Mouse (Mus musculus): ENCODE measurements around the gene H2-M10.5. TPM values are rescaled to one million over a fixed set of nuclear protein-coding genes. Genes with fewer than 3 reads are reported as not detected.
"Not testable (repeated sequence)": the region's sequence is repeated elsewhere in the genome, so short reads cannot be mapped to it uniquely, and the experiment has no call there.

Gene H2-M10.5
- not detected in 2 replicates for polyA plus RNA-seq (2012; rRNA removed)

- H3K4me3 ChIP-seq (ENCODE audit: low read depth, low read length); H3K4me1 ChIP-seq (ENCODE audit: control insufficient read depth, insufficient read depth, insufficient read length, low read length); H3K27ac ChIP-seq (ENCODE audit: insufficient read depth, low read depth, low read length); H3K27me3 ChIP-seq (ENCODE audit: control insufficient read depth, insufficient read depth, low read length); H3K36me3 ChIP-seq (ENCODE audit: control insufficient read depth, insufficient read depth, low read length): not testable (repeated sequence)
- 96% methylated on average over 2 of the region's 2 CpGs for WGBS
Observed at GRCm38 (mm10) chr17:36772610-36773009, at the start of gene H2-M10.5. TSS of gene H2-M10.5 (plus strand) at chr17:36772910.

DNA sequence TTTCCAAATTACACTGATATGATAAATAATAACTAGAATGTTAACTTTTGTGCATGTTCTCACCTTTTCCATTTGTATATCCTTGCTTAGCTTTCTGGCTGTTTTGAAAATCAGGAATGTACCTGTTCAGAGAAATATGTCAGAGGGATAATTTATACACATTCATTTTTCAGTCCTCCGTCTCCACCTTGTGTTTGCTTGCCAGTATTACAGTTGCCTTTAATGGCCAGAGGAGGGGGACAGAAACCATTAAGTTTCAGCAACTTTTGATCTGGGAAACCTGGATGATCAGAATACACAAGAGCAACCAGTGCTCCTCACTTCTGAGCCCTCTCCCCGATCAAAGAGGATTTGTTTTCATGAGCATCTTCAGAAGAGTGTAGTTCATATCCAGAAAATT, 46.7 kb upstream of the H2-M10.5 start:
- TF ChIP-seq POLR2A (IDR thresholded peaks at IDR 0.05; ENCODE audit: low read depth, low read length): no peak
- TF ChIP-seq CTCF (IDR thresholded peaks at IDR 0.05; ENCODE audit: extremely low read depth, insufficient read length, insufficient replicate concordance, low read depth, low read length): no peak
- Histone ChIP-seq H3K4me1 (ENCODE audit: control insufficient read depth, insufficient read depth, insufficient read length, low read length) (no peaks in the 10 kb centered on the region), H3K36me3 (ENCODE audit: control insufficient read depth, insufficient read depth, low read length) (no peaks in the 10 kb centered on the region), H3K27ac (ENCODE audit: insufficient read depth, low read depth, low read length) (no peak overlapping the region), H3K27me3 (ENCODE audit: control insufficient read depth, insufficient read depth, low read length) (no peaks in the 10 kb centered on the region), H3K4me3 (ENCODE audit: low read depth, low read length) (no peak overlapping the region)
- 16% methylated on average over 2 of the region's 2 CpGs for WGBS

DNA sequence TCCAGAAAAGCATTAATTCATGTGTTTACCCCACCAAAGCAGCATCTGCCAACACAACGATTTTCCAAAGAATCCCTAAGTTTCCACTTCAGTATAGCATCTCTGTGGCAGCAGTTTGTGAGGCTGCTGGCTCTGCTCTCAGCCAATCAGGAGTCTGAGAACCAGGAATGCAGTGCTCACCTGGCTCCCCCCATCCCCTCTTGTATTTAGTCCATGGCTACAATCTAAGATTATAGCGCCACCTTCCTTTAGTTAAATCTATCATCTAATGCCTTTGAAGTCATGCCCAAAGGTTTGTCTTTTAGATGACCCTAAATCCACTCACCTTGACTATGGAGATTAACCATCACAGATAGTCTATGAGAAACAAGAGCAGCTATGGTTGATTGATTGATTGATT, 8.9 kb upstream of the H2-M10.5 start:
- no peaks in the 10 kb centered on the region for H3K36me3 ChIP-seq (ENCODE audit: control insufficient read depth, insufficient read depth, low read length)
- 45% methylated on average over 2 of the region's 2 CpGs for WGBS
- TF ChIP-seq POLR2A (IDR thresholded peaks at IDR 0.05; ENCODE audit: low read depth, low read length) (no peak), CTCF (IDR thresholded peaks at IDR 0.05; ENCODE audit: extremely low read depth, insufficient read length, insufficient replicate concordance, low read depth, low read length) (no peak)
- no peak overlapping the region for H3K27ac ChIP-seq (ENCODE audit: insufficient read depth, low read depth, low read length)
- no peak overlapping the region for H3K4me3 ChIP-seq (ENCODE audit: low read depth, low read length)
- H3K27me3 ChIP-seq (ENCODE audit: control insufficient read depth, insufficient read depth, low read length): no peaks in the 10 kb centered on the region
- peaks cover 6% of the 10 kb centered on the region; the same call in 1 of the 2 replicates for H3K4me1 ChIP-seq (ENCODE audit: control insufficient read depth, insufficient read depth, insufficient read length, low read length)

DNA sequence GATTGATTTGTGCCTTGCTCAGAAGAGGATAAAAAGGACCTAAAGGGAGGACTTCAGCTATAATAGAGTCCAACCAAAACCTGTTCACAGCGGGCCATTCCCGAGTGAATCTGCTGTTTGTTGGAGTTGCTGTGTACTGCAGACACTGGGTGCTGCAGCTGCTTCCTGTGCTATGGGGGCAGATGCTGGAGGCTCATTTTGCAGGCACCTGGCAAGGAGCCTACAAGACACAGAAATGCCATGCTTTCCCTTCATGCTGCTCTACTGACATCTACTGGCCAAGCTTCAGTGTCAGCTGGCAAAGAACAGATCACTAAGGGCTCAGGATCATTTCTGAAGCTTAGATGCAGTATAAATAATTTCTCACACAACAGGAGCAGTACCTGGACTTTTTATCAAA, 8.5 kb upstream of the H2-M10.5 start:
- H3K4me1 ChIP-seq (ENCODE audit: control insufficient read depth, insufficient read depth, insufficient read length, low read length); H3K27me3 ChIP-seq (ENCODE audit: control insufficient read depth, insufficient read depth, low read length); H3K4me3 ChIP-seq (ENCODE audit: low read depth, low read length); H3K36me3 ChIP-seq (ENCODE audit: control insufficient read depth, insufficient read depth, low read length); H3K27ac ChIP-seq (ENCODE audit: insufficient read depth, low read depth, low read length): not testable (repeated sequence)
- 23% methylated on average over 2 of the region's 2 CpGs for WGBS
- TF ChIP-seq CTCF (IDR thresholded peaks at IDR 0.05; ENCODE audit: extremely low read depth, insufficient read length, insufficient replicate concordance, low read depth, low read length): 0 out of 2 replicates have a peak, but pooled peaks have one; percentile 9

- not testable (repeated sequence) for H3K27ac ChIP-seq (ENCODE audit: insufficient read depth, low read depth, low read length); H3K4me3 ChIP-seq (ENCODE audit: low read depth, low read length); H3K4me1 ChIP-seq (ENCODE audit: control insufficient read depth, insufficient read depth, insufficient read length, low read length); H3K27me3 ChIP-seq (ENCODE audit: control insufficient read depth, insufficient read depth, low read length); H3K36me3 ChIP-seq (ENCODE audit: control insufficient read depth, insufficient read depth, low read length)
- WGBS: 38% methylated on average over 2 of the region's 2 CpGs
Observed at GRCm38 (mm10) chr17:36765403-36765802, 7.3 kb upstream of the H2-M10.5 start.

DNA sequence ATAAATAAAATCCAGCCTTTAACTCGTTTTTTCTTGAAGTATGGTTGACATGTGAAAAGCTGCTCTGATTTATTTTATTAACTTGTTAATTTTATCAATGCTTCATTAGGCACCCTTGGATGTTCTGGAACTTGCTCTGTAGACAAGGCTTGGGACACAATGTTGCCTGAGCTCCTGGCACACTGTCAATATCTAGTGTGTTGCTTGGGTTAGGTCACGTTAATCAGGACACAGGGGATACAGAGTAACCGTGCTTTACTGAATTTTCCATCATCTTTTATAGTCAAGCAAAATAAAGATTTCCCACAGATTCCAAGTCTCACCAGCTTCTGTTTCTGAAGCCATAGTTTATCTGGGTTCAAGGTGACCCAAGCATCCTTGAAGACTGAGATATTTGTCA, 8.8 kb downstream of the H2-M10.5 start:
- TF ChIP-seq POLR2A (IDR thresholded peaks at IDR 0.05; ENCODE audit: low read depth, low read length): no peak
- no peak for TF ChIP-seq CTCF (IDR thresholded peaks at IDR 0.05; ENCODE audit: extremely low read depth, insufficient read length, insufficient replicate concordance, low read depth, low read length)
- no peaks in the 10 kb centered on the region for H3K36me3 ChIP-seq (ENCODE audit: control insufficient read depth, insufficient read depth, low read length)
- no peaks in the 10 kb centered on the region for H3K27me3 ChIP-seq (ENCODE audit: control insufficient read depth, insufficient read depth, low read length)
- H3K4me1 ChIP-seq (ENCODE audit: control insufficient read depth, insufficient read depth, insufficient read length, low read length): no peaks in the 10 kb centered on the region
- no peak overlapping the region for H3K4me3 ChIP-seq (ENCODE audit: low read depth, low read length)
- no peak overlapping the region for H3K27ac ChIP-seq (ENCODE audit: insufficient read depth, low read depth, low read length)
- WGBS: 60% methylated on average over 3 of the region's 3 CpGs

DNA sequence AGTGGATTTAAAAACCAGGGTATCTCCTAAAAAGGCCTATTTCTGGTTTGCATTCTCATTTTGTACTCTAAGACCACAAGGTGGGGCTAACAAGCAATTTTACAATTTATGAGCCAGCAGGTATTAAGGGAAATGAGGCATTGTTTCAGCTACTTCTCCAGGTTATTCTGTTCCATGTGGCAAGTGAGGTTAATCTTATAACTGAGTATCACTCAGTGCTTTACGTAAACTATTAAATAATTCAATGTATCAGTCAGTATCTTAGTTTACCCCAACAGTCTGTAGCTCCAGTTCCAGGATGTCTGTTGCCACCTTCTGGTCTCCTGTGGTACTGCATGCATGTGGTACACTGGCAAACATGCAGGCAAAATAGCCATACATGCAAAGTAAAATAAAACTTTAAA, 13.8 kb downstream of the H2-M10.5 start:
- peak; percentile 28; the same call in 1 of the 2 replicates for TF ChIP-seq CTCF (IDR thresholded peaks at IDR 0.05; ENCODE audit: extremely low read depth, insufficient read length, insufficient replicate concordance, low read depth, low read length)
- WGBS: 41% methylated on average over 1 of the region's 1 CpGs
- not testable (repeated sequence) for H3K27me3 ChIP-seq (ENCODE audit: control insufficient read depth, insufficient read depth, low read length); H3K4me3 ChIP-seq (ENCODE audit: low read depth, low read length); H3K4me1 ChIP-seq (ENCODE audit: control insufficient read depth, insufficient read depth, insufficient read length, low read length); H3K36me3 ChIP-seq (ENCODE audit: control insufficient read depth, insufficient read depth, low read length); H3K27ac ChIP-seq (ENCODE audit: insufficient read depth, low read depth, low read length)

DNA sequence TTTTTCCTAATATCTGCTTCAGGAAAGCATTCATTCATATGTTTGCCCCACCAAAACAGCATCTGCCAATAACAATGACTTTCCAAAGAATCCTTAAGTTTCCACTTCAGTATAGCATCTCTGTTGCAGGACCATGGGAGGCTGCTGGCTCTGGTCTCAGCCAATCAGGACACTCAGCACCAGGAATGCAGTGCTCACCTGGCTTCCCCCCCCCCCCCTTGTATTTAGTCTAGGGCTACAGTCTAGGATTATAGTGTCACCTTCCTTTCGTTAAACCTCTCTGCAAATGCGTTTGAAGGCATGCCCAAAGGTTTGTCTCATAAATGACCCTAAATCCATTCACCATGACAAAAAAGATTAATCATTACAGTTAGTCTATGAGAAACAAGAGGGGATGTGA, 15.6 kb downstream of the H2-M10.5 start:
- Histone ChIP-seq H3K36me3 (ENCODE audit: control insufficient read depth, insufficient read depth, low read length) (no peaks in the 10 kb centered on the region), H3K4me3 (ENCODE audit: low read depth, low read length) (no peak overlapping the region), H3K4me1 (ENCODE audit: control insufficient read depth, insufficient read depth, insufficient read length, low read length) (no peaks in the 10 kb centered on the region), H3K27me3 (ENCODE audit: control insufficient read depth, insufficient read depth, low read length) (no peaks in the 10 kb centered on the region), H3K27ac (ENCODE audit: insufficient read depth, low read depth, low read length) (no peak overlapping the region)
- 36% methylated on average over 2 of the region's 2 CpGs for WGBS
- TF ChIP-seq CTCF (IDR thresholded peaks at IDR 0.05; ENCODE audit: extremely low read depth, insufficient read length, insufficient replicate concordance, low read depth, low read length): no peak
- no peak for TF ChIP-seq POLR2A (IDR thresholded peaks at IDR 0.05; ENCODE audit: low read depth, low read length)

Measured in small intestine, adult 2 months (tissue).